Mouse (Mus musculus): Measurements from ENCODE around the gene Rab3il1.

GRCm38 (mm10) chr19:10066189-10066500, 64.7 kb downstream of the Rab3il1 start:
- TF ChIP-seq EP300 (optimal IDR thresholded peaks at IDR 0.05) = no peak
- TF ChIP-seq CTCF (IDR thresholded peaks at IDR 0.05; ENCODE audit: low read depth) = no peak

Data from stomach, postnatal 0 days (tissue).